Mouse (Mus musculus): ENCODE data around the gene Ubash3a.

GRCm38 (mm10) chr17:31254463-31254931, 46.8 kb downstream of the Ubash3a start:
- TF ChIP-seq CTCF (IDR thresholded peaks at IDR 0.05; ENCODE audit: control insufficient read depth, insufficient read depth, insufficient replicate concordance, low read depth, low read length): peak; percentile 57; the same call in 1 of the 2 replicates
- TF ChIP-seq POLR2A (IDR thresholded peaks at IDR 0.05; ENCODE audit: control insufficient read depth, low read depth, low read length): no peak

Measured in testis, adult 2 months (tissue).